Mouse (Mus musculus) small intestine, adult 2 months (tissue): ENCODE measurements around the gene Ifit3b.

ENCODE experiments used
- CTCF ChIP-seq: fragments of 200-500 bp; IDR thresholded peaks from 2 replicates; pipeline ENCODE4 v1.5.1; 2012; ENCODE audit warnings: low read depth, mild to moderate bottlenecking, control low read depth, inconsistent platforms, low read length, moderate library complexity, mixed read lengths; ENCODE audit not compliant: insufficient replicate concordance, insufficient read length; ENCODE audit errors: extremely low read depth
- POLR2A ChIP-seq: fragments of 200-500 bp; IDR thresholded peaks from 2 replicates; pipeline ENCODE4 v1.6.1; 2012; ENCODE audit warnings: low read depth, mild to moderate bottlenecking, control low read depth, inconsistent platforms, low read length, moderate library complexity

DNA sequence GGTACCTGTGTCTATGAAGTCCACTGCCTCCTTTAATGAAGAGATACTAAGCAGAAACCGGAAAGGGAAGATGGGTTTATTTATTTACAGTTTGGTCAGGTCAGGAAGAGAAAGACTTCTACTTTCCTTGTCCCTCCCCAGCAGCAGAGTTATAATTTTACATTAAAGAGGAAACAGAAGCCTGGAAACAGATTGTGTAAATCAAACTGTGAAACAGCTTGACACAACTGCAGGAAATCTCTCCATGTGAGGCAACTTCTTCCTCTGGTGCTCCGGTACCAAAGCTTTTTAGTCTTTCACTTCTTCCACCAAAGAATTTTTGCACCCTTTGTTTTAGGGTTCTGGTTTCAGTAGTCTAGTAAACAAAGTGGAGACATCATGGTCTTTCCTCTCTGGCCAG is 25.7 kb downstream of the Ifit3b start:
- TF ChIP-seq CTCF = no peak
- TF ChIP-seq POLR2A = no peak
